Mouse (Mus musculus) adrenal gland, postnatal 14 days (tissue): ENCODE data around the gene Rab8b. TPM values are rescaled to one million over a fixed set of nuclear protein-coding genes. Genes with fewer than 3 reads are reported as not detected.

Experiments
- DNase-seq: peaks from one replicate; pipeline ENCODE4 v3.0.0; 2021; ENCODE audit warnings: mixed read lengths
- long read RNA-seq, 2 experiments: library from polyadenylated mRNA; stranded (forward); transcript quantifications; one replicate each; pipeline ENCODE4 v2.0.0; 2021
- total RNA-seq: library from RNA; stranded (reverse); gene quantifications from 2 replicates; pipeline ENCODE4 v1.2.3, GENCODE M21; 2021

Gene Rab8b
- 19.1 and 23.1 TPM in 2 replicates for total RNA-seq
- long read RNA-seq, experiment 1, full-length matches to known transcripts, result 2 of 6 reads
- long read RNA-seq, experiment 1, partial matches to known transcripts, result 0 of 6 reads
- long read RNA-seq, experiment 1, other reads (novel, unspliced or antisense), result 4 of 6 reads
- long read RNA-seq, experiment 2, full-length matches to known transcripts, result 2 of 6 reads
- long read RNA-seq, experiment 2, partial matches to known transcripts, result 0 of 6 reads
- long read RNA-seq, experiment 2, other reads (novel, unspliced or antisense), result 4 of 6 reads

DNA sequence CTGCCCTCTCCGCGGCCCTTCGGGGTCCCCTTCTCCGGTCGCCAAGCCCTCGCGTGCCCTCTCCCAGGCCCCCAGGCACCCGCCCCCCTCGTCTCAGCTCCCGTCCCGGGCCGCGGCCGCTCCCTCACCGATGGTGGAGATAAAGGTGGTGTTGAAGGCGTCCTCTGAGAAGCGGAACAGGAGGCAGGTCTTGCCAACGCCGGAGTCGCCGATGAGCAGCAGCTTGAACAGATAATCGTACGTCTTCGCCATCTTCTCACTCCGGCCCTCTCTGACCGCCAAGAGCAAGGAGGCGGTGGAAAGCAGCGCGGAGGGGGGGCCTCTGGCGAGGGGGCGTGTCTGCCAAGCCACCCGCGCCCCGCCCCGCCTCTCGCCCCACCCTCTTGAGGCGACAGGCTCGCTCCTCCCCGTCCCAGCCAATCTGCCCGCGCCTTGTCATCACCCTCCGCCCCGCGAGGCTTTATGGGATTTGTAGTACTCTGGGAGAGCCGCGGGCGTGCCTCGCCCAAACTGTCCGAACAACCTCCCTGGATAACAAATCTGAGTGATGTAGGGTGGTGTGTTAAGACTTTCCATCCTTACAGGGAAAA, at the start of gene Rab8b:
Gene Rab8b, minus strand, starts transcription at position 306 of the 590 bp plus-strand sequence.
- peak; percentile 99 for DNase-seq

DNA sequence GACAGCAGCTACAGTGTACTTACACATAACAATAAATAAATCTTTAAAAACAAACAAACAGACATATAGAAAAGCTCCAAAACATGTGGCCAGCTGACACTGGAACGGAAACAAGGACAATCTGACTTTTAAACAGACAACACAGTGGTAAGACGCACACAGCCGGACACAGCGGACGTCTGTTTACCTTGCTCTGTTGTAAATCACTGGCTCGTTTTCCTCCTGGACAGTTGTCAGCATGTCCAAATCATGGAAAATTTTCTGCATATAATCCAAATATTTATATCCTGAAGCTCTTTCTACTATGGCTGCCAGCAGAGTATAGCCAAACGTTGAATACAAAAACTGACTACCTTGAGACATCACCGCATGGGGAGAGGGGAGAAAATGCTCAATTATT, 48.0 kb upstream of the Rab8b start:
- DNase-seq, result no peak

DNA sequence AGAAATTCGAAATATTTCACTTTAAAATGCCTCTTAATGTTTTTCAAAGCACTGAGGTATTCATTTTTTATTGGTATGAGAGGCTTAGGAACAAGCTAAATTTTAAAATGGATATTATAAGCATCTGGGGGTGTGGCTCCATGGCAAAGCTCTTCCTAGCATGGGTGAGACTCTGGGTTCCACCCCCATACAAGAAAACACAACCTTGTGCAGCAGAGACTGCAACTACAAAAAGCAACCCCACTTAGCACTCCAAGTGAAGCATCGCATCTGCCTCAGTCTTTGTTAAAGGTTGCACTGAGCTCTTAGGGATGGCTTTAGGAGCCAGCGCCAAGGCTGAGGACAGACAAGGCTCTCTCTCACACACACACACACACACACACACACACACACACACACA, 42.0 kb upstream of the Rab8b start:
- DNase-seq, result no peak

DNA sequence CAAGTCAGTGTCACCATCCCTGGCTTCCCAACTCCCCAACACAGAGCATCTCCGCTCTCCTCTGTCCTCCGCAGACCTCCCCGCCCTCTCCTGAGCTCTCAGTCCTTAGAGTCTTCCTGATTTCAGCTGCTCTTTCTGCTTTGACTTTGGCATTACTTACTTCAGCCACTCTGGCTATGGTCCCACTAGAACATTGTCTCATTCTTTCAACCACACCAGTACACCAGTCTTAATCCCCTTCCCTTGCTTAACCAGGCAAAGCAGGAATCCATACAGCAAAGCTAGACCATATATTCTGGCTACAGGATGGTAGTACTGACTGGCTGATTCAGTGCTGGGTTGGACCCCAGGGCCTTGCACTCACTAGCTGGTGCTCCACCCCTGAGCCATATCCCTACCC, 38.0 kb upstream of the Rab8b start:
- DNase-seq, result no peak

DNA sequence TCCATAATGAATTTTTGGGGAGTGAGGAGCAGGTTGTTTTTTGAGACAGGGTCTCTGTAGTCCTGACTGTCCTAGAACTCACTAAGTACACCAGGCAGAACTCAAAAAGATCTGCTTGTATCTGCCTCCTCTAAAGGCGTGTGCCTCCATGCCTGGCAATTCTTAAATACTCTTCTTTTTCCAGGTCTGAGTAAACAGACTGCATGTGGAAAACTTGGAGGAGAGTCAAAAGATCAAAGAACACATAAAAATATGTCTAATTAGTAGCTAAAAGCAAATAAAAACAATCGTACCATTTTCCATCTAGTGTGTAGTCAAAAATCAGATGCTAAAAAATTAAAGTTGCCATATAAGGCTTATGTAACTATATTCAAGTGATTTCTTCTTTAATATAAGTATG, 33.4 kb upstream of the Rab8b start:
- no peak for DNase-seq

DNA sequence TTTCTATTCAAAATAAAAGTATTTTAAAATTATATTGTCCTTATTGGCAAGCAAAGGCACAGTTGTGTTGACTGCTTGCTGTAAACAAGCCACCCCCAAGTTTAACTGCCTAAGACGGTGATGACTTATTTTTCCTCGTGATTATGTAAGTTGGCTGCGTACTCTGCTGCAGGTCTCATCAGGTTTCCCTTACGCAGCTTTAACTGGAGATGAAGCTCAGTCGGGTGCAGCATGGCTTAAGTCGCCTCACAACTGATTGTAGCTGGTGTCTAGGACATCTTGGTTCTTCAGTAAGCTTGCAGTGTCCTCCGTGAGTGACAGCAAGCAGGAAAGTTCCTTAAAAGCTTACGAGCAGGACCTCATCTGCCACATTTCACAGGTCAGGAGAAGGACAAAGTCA, 32.8 kb upstream of the Rab8b start:
- DNase-seq, result no peak

DNA sequence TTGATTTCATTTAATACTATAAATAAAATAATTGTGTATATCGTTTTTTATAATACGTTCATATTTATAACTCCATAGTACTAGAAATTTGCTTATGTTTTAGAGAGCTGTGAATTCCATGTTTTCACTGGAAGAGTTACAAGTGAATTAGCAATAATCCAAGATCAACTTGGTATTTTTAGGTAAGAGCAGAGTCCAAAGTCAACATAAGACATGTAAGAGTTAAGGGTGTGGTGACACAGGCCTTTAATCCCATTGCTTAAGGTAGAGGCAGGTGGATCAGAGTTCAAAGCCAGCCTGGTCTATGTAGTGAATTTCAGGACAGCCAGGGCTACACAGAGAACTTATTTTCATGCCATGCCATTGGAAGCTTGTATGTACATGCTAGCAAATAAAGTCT, 29.0 kb upstream of the Rab8b start:
- DNase-seq, result no peak

DNA sequence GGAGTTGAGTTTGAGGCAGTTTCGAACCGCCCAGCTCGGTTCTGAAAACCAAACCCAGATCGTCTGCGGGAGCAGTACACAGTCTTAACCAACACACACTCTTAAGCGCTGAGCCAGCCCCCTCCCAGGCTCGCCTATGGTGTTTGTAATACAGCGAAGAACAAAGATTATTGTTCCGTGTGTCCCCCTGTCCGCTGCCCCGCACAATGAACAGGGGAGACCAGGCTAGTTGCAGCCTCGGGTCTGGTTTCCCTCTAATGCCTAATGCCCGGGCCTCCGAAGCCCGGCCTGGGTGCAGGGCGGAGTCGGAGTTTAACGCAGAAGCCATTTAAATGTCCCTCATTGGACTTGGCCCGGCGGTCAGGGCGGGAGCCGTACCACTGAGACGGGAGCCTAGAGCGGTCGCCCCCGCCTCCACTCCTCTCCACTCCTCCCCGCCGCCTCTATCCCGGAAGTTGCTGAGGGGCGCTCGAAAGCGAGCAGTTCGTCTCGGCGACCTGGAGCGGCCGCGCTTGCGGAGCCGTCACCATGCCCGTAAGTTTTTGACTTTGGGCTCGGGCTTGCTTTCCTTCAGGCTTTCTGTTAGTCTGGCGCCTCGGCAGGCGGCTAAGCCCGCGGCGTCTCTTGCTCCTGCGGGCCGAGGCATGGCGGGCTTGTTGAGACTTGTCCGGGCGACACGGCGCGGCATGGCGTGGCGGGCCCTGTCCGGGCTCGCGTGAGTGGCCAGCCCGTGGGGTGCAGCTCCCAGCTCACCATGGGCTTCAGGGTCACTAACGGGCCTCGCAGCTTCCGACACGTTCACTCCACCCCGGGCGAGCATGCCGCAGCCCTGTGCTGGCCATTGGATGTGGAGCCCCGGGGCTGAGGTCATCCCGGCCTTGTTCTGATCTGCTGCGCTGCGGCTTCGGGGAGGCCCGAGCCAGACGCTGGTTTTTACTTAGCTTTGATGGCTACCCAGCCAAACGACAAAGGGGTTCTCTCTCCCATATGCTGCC, 26.5 kb upstream of the Rab8b start, which contains the start of gene Rps27l:
Gene Rps27l, plus strand, starts transcription at position 440 of the 995 bp plus-strand sequence.
- DNase-seq, result peak; percentile 96

DNA sequence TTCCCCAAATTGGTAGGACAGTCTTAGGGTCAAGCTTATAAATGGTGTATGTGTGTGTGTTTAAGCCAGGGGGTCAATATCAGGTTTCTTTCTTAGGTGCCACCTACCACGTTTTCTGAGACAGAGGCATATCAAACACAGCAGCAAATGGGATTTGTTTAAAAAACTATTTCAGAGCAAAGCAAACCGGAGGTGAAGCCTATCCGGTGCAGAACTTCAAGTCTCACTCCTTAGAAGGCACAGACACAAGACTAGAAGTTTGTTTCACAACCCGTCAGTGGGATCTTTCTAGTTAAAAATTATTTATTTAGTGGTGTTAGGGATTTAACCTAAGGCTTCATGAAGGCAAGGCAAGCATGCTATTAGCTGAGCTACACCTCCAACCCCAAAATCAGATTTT, 25.7 kb upstream of the Rab8b start:
- DNase-seq, result no peak

DNA sequence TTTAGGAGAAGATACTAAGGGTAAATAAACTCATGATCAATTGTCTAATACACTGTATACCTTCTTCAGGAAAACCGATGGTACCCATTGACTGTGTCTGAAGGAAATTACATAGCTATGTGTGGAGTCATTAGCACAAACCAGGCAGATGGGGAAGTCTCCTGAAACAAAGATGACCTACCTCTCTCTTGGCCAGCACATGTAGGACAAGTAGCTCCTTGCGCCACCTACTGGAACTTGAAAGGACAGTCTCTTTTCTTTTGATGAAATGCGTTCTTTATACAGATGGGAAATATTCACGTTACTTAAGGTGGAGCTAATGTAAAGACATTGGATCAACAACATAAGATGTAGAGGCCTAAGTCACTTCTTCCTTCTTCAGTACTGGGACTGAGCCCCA, 19.3 kb upstream of the Rab8b start:
- peak; percentile 70 for DNase-seq

DNA sequence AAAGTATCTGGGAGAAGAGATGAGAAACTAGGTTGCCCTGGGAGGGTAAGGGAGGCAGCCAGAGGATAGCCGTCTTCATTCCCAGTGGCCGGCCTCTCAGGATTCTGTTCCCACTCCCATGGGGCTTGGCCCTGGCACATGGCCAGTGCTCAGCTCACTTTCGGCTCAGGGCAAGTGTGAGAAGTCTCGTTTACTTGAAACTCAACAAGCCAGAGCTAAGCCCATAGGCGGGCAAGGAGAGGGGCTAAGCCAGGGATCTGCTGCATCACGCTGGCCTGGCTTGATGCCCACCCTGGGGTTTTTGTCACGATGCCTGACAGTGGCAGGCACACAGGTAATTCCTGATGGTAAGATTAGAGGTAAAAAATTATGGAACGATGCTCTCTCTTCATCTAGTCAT, 18.0 kb upstream of the Rab8b start:
- DNase-seq, result peak; percentile 62

DNA sequence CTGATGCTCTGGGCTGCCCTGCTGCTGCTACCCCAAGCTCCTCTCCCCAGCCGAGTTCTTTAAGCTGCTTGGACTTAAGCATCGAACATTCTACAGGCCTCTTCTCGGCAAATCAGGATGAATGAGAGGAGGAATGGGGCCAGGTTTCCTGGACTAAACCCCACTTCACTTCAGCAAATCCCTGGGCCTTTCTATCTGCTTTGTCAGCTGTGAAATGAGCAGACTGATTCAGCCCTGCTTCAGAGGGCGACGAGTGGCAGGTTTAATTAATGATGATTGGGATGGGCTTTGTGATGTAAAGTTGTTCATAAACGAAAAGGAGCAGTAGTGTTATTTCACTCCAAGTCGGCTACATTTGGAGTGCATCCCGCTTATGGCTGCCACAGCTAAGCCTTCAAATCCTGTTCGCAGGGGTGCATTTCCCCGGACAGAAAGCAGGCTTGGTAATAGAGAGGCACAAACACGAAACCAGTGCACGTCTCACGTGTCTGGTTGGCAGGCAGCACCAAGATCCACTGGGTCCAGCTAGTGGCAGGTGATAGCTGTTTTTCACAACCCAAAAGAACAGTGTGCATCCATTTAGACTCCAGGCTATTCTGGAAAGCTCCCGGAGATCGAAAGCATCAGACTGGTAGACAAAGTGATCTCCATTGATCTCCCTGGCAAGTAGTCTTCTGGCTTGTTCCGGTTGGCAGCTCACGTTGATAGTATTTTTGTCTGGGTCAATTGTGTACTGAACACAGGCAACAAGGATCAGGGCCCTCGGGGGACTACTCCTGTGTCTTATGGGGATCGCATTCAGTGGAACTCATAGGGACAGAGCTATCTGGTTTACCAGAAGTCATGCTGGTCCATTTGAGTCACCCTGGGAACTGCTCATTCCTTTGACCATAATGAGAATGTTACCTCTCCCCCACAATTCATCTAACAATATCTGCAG, 14.7 kb upstream of the Rab8b start:
- no peak for DNase-seq

DNA sequence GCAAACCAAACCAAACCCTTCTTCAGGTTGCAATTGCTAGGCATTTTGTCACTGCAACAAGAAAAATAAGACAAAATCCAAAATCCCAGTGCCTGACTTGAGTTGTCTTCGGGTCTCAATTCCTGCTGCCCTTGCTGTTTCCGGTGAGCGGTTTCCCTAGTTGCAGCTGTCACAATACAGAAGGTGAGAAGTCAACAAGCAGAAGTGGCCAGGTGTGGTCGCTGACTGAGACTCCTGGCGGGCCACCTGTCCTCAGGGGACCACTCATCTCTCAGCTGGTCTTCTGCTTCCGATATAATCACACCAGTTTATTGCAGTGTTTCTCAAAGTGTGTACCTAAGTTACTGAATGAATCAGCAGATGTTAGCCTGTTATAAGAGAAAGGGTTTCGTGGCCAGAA, 10.9 kb upstream of the Rab8b start:
- no peak for DNase-seq

DNA sequence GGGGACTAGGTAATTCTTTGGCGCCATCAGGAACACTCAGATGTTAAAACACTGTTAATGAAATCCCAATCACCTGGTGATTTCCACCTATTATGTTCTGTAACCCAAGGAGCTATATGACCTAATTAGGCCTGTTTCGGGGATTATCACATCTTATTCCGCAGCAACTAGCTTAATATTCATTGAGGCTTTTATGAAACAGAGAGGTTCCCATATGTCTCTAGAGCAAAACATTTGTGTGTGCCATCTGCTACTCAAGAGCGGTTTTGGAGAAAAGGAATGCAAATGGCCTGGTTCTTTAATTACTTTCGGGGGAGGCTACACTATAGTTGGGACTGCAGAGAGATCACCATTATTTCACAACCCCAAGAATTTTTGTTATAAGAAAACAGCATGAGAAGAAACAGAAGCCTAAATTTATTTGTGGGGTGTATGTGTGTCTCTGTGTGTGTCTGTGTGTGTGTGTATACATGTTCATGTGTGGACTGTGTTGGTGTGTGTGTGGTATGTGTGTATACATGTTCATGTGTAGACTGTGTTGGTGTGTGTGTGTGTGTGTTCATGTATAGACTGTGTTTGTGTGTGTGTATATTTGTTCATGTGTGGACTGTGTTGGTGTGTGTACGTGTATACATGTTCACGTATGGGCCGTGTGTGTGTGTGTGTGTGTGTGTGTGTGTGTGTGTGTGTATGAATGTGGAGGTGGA, 8.4 kb upstream of the Rab8b start:
- no peak for DNase-seq

DNA sequence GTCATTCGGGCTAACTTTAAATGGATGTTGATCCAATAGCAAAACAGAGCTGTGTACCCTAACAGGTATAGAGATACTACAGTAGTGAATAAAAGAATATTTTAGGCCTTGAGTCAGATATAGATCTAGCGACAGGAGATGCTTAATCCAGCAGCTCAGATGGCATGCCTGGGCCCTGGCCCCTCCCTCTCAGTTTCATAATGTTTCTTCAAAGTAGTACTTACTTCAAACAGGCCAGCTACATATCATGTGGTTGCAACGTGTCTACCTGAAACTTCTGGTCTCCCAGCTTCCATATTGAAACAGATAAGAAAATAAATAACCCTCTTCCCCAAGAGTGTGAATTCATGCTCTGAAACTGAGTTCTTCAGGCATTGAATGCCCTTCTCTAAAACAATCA, 6.4 kb upstream of the Rab8b start:
- DNase-seq, result no peak

DNA sequence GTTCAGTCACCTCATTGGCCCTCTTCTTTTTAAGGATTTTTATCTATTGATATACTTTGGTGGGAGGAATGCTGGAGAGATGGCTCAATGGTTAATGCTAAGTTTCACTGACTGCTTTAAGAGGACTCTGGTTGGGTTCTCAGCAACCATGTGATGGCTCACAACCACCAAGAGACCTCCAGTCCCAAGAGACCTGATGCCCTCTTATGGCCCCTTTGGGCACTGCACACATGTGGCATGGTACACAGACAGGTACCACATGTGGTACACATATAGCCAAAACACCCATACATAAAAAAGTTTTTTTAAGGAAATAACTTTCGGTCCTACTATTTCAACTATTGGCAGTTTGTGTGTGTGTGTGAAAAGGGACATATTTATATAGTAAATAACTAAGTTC, 2.6 kb upstream of the Rab8b start:
- peak; percentile 26 for DNase-seq

DNA sequence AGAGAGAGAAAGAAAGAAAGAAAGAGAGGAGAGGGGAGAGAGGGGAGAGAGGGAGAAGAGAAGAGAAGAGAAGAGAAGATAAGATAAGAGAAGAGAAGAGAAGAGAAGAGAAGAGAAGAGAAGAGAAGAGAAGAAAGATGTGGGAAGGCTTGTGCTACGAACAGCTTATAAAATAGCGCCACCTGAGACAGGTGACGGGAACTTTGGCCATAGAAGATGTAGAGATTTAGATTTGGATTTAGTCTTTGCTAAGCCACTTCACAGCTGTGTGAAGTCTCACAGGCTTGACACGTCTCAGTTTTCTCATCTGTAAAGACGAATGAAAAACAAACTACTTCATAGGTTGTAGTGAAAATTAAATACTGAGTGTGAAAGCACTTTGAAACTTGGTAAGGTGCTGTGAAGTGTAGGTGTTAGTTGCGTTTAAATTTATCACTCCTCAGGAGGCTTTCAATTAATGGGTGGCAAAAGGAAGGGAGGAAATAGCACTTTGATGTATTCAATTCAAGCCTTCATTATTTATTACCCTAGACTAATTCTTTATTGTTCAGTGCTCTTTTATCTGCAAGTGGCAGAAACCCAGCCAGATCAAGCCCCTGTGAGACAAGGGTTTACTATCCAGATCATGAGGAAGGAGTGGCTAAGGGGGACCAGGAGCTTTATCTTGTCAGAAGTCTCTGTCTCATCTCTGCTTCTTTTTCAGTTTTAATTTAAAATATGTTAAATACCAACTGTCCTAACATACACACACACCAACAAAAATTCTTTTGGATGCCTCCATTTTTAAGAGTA, 1.2 kb upstream of the Rab8b start:
- DNase-seq, result no peak

DNA sequence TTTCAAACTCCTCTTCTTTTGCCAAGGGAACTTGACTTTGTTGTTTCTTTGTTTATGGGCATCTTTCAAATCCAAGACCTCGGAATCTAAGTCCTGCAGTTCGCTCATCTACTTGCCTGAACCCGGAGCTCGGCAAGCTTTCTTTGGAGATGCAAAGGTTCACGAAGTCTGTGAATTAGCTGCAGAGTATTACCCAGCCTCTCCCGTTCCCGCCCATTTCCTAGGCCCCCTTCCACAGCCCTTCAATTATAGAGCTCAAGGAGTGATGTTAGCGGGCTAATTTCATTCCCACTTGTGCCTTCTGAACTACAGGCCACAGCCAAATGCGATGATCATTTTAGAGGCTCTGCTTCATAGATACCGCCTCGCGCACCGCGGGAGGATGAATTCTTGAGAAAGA, 494 bp upstream of the Rab8b start:
- no peak for DNase-seq

DNA sequence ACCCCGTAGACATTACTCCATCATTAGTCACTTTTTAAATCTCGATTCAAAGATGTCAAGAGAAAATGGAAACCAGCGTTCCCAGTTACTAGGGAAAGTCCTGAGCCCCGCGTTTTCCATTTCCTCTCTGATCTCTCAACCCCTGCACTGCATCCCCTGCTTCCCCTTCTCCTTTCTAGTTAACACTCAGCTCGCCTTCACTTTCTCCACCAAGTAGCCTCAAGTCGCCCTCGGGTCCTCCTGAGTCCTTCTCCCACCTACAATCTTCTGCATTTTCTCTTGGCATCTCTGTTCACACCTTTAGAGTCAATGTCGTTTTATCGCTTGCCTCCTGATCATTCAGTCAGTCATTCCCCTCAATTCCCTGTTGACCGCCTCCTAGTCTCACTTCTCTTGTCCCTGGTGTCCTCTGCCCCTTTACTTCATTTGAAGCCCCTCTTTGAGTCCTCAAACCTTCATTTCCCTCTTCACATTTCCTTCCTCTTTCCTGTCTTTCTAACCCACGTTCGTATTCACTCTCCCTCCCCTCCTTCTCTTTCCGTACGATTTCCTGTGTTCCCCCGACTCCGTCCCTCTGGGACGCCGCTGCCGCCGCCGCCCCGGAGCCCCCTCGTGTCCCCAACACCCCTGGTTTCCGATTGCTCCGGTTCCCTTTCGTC, 686 bp downstream of the Rab8b start:
- no peak for DNase-seq

DNA sequence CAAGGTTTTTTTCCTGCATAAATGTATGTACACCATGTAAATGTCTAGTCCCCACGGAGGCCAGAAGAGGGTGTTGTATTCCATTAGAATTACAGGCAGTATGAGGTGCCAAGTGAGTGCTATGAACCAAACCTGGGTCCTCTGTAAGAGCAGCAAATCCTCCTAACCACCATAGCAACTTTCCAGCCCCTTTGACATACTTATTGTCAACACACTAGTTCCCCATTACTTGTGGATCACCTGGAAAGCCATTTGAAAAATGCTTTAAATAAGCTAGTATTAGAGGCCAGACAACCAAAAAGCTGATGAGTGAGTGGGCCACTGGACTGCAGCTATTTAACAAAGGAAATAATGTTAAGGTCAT, 1.6 kb downstream of the Rab8b start:
- no peak for DNase-seq
